Mouse (Mus musculus): ENCODE measurements around the gene Popdc3. TPM values are rescaled to one million over a fixed set of nuclear protein-coding genes. Genes with fewer than 3 reads are reported as not detected.

Popdc3 gene
- polyA plus RNA-seq, 1 experiment = 0.50 TPM

DNA sequence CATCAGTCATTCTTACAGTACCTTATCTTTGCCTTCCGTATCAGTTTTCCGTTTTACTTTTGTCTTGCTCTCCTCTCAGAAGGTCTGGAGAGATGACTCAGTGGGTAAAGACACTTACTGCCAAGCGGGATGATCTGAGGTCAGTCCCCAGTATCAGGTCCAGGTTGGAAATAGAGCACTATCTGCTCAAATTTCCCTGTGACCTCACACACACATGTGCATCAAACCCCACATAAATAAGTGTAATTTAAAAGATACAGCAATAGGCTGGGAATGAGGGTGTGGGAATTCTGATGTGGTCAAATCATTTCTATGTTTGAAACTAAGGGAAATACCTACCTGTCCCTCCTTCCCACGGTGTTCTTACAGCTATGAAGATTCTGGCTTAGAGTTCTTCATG is 121.6 kb downstream of the Popdc3 start:
- 93% methylated on average over 4 of the region's 4 CpGs for WGBS
- H3K36me3 ChIP-seq (ENCODE audit: control insufficient read depth, insufficient read depth, low read length) = no peaks in the 10 kb centered on the region
- no peaks in the 10 kb centered on the region for H3K27me3 ChIP-seq (ENCODE audit: control insufficient read depth, insufficient read depth, low read length)
- H3K4me1 ChIP-seq (replicated peaks; ENCODE audit: control insufficient read depth, insufficient read depth, low read length) = no peaks in the 10 kb centered on the region
- no peak overlapping the region for H3K27ac ChIP-seq (ENCODE audit: control insufficient read depth, insufficient read depth, low read length)
- H3K4me3 ChIP-seq (ENCODE audit: control insufficient read depth, insufficient read depth, low read length) = no peak overlapping the region
- TF ChIP-seq CTCF (IDR thresholded peaks at IDR 0.05; ENCODE audit: borderline replicate concordance, control insufficient read depth, extremely low read depth, insufficient read depth, low read length, poor library complexity) = no peak
- no peak for TF ChIP-seq POLR2A (IDR thresholded peaks at IDR 0.05; ENCODE audit: control insufficient read depth, extremely low read depth, insufficient read depth, low read length, poor library complexity)
- DNase-seq = no peak

DNA sequence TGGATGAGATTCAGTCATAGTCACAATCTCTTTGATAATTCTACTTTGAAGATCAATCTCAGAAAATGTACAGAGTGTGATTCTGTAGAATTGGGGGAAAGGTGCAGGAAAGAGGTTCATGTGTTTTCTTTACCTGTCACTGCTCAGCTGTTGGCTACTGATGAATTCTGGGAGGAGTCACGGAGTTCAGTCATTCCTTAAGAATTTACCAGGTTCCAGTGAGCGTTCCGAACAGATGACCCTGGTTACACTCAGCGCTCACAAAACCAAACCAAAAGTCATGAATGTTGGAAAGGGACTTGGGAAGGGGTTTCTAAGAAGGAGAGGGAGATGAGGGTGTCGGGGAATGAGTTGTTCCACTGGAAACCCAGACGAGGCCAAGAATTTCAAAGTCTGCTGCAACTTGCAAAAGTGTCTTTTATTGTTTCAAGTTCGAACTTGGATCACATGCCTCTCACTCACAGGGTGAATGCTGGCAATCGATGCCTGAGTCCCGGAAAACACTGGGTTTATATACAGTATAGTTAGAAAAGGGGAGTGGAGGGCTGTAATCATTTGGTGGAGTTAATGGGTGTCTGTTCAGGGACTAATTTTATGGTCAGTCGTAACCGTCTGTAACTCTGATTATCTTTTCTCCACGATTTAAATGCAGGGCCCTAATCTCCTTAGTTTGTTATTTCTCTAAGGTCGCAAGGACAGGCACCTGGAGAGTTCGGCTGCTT is 125.6 kb downstream of the Popdc3 start:
- Histone ChIP-seq H3K4me1 (replicated peaks; ENCODE audit: control insufficient read depth, insufficient read depth, low read length) (no peaks in the 10 kb centered on the region), H3K27ac (ENCODE audit: control insufficient read depth, insufficient read depth, low read length) (no peak overlapping the region), H3K27me3 (ENCODE audit: control insufficient read depth, insufficient read depth, low read length) (no peaks in the 10 kb centered on the region), H3K4me3 (ENCODE audit: control insufficient read depth, insufficient read depth, low read length) (no peak overlapping the region), H3K36me3 (ENCODE audit: control insufficient read depth, insufficient read depth, low read length) (no peaks in the 10 kb centered on the region)
- TF ChIP-seq CTCF (IDR thresholded peaks at IDR 0.05; ENCODE audit: borderline replicate concordance, control insufficient read depth, extremely low read depth, insufficient read depth, low read length, poor library complexity) (no peak), POLR2A (IDR thresholded peaks at IDR 0.05; ENCODE audit: control insufficient read depth, extremely low read depth, insufficient read depth, low read length, poor library complexity) (no peak)
- 69% methylated on average over 14 of the region's 14 CpGs for WGBS
- DNase-seq = no peak

DNA sequence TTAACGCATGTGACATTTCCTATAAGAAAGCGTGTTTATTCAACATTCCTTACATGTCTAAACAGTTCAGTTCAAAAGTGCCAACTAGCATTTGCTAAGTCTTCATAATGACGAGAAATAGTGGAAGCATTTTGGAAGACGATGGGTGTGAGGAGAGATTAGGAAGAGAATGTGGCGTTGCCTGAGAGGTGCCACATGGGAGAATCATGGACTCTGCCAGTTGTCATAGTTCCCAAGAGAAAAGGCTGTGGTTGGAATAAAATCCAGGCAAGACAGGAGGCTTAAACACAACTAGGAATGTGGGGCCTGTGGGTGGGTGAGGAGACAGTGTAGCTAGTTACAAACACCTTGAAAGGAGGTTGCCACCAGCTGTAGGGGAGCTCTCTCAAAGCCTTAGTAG is 127.3 kb downstream of the Popdc3 start:
- no peaks in the 10 kb centered on the region for H3K27me3 ChIP-seq (ENCODE audit: control insufficient read depth, insufficient read depth, low read length)
- no peak overlapping the region for H3K4me3 ChIP-seq (ENCODE audit: control insufficient read depth, insufficient read depth, low read length)
- H3K4me1 ChIP-seq (replicated peaks; ENCODE audit: control insufficient read depth, insufficient read depth, low read length) = no peaks in the 10 kb centered on the region
- no peak overlapping the region for H3K27ac ChIP-seq (ENCODE audit: control insufficient read depth, insufficient read depth, low read length)
- TF ChIP-seq CTCF (IDR thresholded peaks at IDR 0.05; ENCODE audit: borderline replicate concordance, control insufficient read depth, extremely low read depth, insufficient read depth, low read length, poor library complexity) (no peak), POLR2A (IDR thresholded peaks at IDR 0.05; ENCODE audit: control insufficient read depth, extremely low read depth, insufficient read depth, low read length, poor library complexity) (no peak)
- 96% methylated on average over 5 of the region's 5 CpGs for WGBS
- H3K36me3 ChIP-seq (ENCODE audit: control insufficient read depth, insufficient read depth, low read length) = no peaks in the 10 kb centered on the region
- no peak for DNase-seq

DNA sequence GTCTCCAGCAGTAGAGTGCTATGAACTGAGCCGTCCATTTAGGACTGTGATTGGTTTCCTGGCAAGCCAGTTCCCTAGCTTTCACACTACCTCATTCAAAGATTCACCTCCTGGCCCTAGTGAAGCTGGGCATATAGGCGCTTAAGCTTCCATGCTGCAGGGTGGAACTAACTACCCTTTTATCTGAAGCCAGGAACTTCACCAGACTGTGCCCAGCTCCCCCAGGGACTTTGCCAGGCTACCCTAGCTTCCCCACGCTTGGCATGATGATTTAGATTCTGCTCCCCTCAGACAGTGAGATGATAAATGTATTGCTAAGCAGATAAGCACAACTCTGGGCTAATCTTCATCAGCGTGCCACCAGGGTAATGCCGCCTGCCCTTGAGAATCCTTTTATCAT is 133.2 kb downstream of the Popdc3 start:
- Histone ChIP-seq H3K27ac (ENCODE audit: control insufficient read depth, insufficient read depth, low read length) (no peak overlapping the region), H3K27me3 (ENCODE audit: control insufficient read depth, insufficient read depth, low read length) (no peaks in the 10 kb centered on the region), H3K36me3 (ENCODE audit: control insufficient read depth, insufficient read depth, low read length) (no peaks in the 10 kb centered on the region), H3K4me1 (replicated peaks; ENCODE audit: control insufficient read depth, insufficient read depth, low read length) (no peaks in the 10 kb centered on the region), H3K4me3 (ENCODE audit: control insufficient read depth, insufficient read depth, low read length) (no peak overlapping the region)
- TF ChIP-seq POLR2A (IDR thresholded peaks at IDR 0.05; ENCODE audit: control insufficient read depth, extremely low read depth, insufficient read depth, low read length, poor library complexity) (no peak), CTCF (IDR thresholded peaks at IDR 0.05; ENCODE audit: borderline replicate concordance, control insufficient read depth, extremely low read depth, insufficient read depth, low read length, poor library complexity) (no peak)
- WGBS = 88% methylated on average over 5 of the region's 5 CpGs
- no peak for DNase-seq

DNA sequence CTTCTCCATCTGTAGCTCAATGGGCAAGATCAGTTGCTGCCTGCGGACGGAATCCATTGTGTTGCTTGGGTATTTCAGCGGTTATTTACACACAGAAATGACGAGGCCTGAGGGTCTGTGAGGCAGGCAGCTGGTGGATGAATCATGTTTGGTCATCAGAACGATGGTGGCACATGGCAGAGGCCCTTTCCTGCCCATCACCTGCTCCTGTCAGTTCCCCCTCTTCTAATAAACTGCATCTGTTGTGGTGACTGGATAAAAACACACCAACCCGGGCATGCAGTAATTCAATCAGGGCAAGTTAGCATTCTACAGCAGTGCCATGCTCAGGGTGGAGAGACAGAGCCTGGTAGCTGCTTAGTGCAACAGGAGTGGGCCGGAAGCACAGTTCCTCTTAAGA is 133.7 kb downstream of the Popdc3 start:
- no peaks in the 10 kb centered on the region for H3K27me3 ChIP-seq (ENCODE audit: control insufficient read depth, insufficient read depth, low read length)
- no peaks in the 10 kb centered on the region for H3K36me3 ChIP-seq (ENCODE audit: control insufficient read depth, insufficient read depth, low read length)
- H3K4me3 ChIP-seq (ENCODE audit: control insufficient read depth, insufficient read depth, low read length) = no peak overlapping the region
- no peak overlapping the region for H3K27ac ChIP-seq (ENCODE audit: control insufficient read depth, insufficient read depth, low read length)
- TF ChIP-seq POLR2A (IDR thresholded peaks at IDR 0.05; ENCODE audit: control insufficient read depth, extremely low read depth, insufficient read depth, low read length, poor library complexity) = no peak
- no peak for TF ChIP-seq CTCF (IDR thresholded peaks at IDR 0.05; ENCODE audit: borderline replicate concordance, control insufficient read depth, extremely low read depth, insufficient read depth, low read length, poor library complexity)
- H3K4me1 ChIP-seq (replicated peaks; ENCODE audit: control insufficient read depth, insufficient read depth, low read length) = no peaks in the 10 kb centered on the region
- no peak for DNase-seq
- WGBS = 74% methylated on average over 7 of the region's 7 CpGs

DNA sequence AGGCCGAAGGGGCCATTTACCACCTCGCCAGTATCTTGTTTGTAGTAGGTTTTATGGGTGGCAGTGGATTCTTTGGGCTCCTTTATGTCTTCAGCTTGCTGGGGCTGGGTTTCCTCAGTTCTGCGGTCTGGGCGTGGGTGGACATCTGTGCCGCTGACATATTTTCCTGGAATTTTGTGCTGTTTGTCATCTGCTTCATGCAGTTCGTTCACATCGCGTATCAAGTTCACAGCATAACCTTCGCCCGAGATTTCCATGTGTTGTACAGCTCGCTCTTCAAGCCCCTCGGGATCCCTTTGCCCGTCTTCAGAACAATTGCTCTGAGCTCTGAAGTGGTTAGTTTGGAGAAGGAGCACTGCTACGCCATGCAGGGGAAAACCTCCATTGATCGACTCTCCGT is 137.0 kb downstream of the Popdc3 start:
- Histone ChIP-seq H3K36me3 (ENCODE audit: control insufficient read depth, insufficient read depth, low read length) (no peaks in the 10 kb centered on the region), H3K27ac (ENCODE audit: control insufficient read depth, insufficient read depth, low read length) (no peak overlapping the region), H3K4me1 (replicated peaks; ENCODE audit: control insufficient read depth, insufficient read depth, low read length) (no peaks in the 10 kb centered on the region), H3K27me3 (ENCODE audit: control insufficient read depth, insufficient read depth, low read length) (no peaks in the 10 kb centered on the region), H3K4me3 (ENCODE audit: control insufficient read depth, insufficient read depth, low read length) (no peak overlapping the region)
- no peak for TF ChIP-seq CTCF (IDR thresholded peaks at IDR 0.05; ENCODE audit: borderline replicate concordance, control insufficient read depth, extremely low read depth, insufficient read depth, low read length, poor library complexity)
- no peak for TF ChIP-seq POLR2A (IDR thresholded peaks at IDR 0.05; ENCODE audit: control insufficient read depth, extremely low read depth, insufficient read depth, low read length, poor library complexity)
- DNase-seq = no peak
- WGBS = 95% methylated on average over 16 of the region's 16 CpGs

DNA sequence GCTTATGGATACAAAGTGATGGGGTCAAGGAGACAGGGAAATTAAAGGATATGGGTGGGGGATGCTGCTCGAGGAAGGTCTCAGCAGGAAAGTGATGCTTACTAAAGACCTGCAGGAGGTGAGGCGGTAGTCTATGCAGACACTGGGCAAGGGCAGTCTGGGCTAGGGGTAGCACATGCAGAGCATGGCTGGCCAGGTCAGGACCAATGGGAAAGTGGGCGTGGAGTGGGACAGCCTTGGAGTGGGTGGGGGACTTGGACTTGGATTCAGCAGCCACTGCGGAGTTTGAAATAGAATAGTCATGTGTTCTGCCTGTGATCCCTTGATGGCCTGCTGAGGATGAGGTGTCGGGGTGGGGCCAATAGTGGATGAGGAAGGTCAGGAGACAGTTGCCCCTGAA is 141.0 kb downstream of the Popdc3 start:
- TF ChIP-seq POLR2A (IDR thresholded peaks at IDR 0.05; ENCODE audit: control insufficient read depth, extremely low read depth, insufficient read depth, low read length, poor library complexity) (no peak), CTCF (IDR thresholded peaks at IDR 0.05; ENCODE audit: borderline replicate concordance, control insufficient read depth, extremely low read depth, insufficient read depth, low read length, poor library complexity) (no peak)
- 94% methylated on average over 5 of the region's 5 CpGs for WGBS

More for the DNA sequence above, 141.0 kb downstream of the Popdc3 start:
- Histone ChIP-seq H3K36me3 (ENCODE audit: control insufficient read depth, insufficient read depth, low read length) (no peaks in the 10 kb centered on the region), H3K4me3 (ENCODE audit: control insufficient read depth, insufficient read depth, low read length) (no peak overlapping the region), H3K27me3 (ENCODE audit: control insufficient read depth, insufficient read depth, low read length) (no peaks in the 10 kb centered on the region), H3K27ac (ENCODE audit: control insufficient read depth, insufficient read depth, low read length) (no peak overlapping the region), H3K4me1 (replicated peaks; ENCODE audit: control insufficient read depth, insufficient read depth, low read length) (no peaks in the 10 kb centered on the region)
- no peak for DNase-seq
